34 mouse cellular contexts compared by ENCODE assay signal in genomic region chr14:30976222-30976621, GRCm38 (mm10). TPM values are rescaled to one million over a fixed set of nuclear protein-coding genes. Genes with fewer than 3 reads are reported as not detected.
DNase-seq lines count a peak whose midpoint lies in the region; ATAC-seq and TF ChIP-seq lines count a peak whose summit lies in the region.
"Had no signal": no experiment of that assay in that cellular context is flagged by ENCODE, and none has a peak within 500 bp of the region (broad histone marks: within the 10 kb centered on the region; RNA-seq: fewer than 3 reads in every experiment).

No protein-coding gene starts in this region.

- H3K27ac ChIP-seq in liver, embryonic 12.5 days, result peak overlapping the region; percentile 53; the same call in 1 of the 2 replicates
- no peak overlapping the region; the same call in 1 of the 2 replicates for H3K27ac ChIP-seq in liver, embryonic 11.5 days (ENCODE audit: low read depth, low read length)
- no peak overlapping the region for H3K27ac ChIP-seq in kidney, postnatal 0 days
- H3K27ac ChIP-seq in forebrain, embryonic 10.5 days, result no peak overlapping the region
- H3K27ac ChIP-seq: embryonic facial prominence, embryonic 12.5 days; forebrain, embryonic 15.5 days; hindbrain, embryonic 12.5 days; limb, embryonic 12.5 days; liver, embryonic 14.5 days; midbrain, embryonic 13.5 days; neural tube, embryonic 13.5 days; stomach, embryonic 15.5 days had no signal

- 60% methylated on average over 3 of the region's 3 CpGs for WGBS in liver, embryonic 12.5 days (ENCODE audit: insufficient replicate concordance)
- WGBS in liver, embryonic 11.5 days, result 67% methylated on average over 3 of the region's 3 CpGs
- 82% methylated on average over 3 of the region's 3 CpGs for WGBS in kidney, postnatal 0 days
- WGBS in forebrain, embryonic 10.5 days, result 88% methylated on average over 3 of the region's 3 CpGs

- H3K9me3 ChIP-seq in liver, embryonic 12.5 days (replicated peaks), result no peaks in the 10 kb centered on the region
- no peaks in the 10 kb centered on the region for H3K9me3 ChIP-seq in liver, embryonic 11.5 days (ENCODE audit: control insufficient read depth, low read length)
- H3K9me3 ChIP-seq in kidney, postnatal 0 days (replicated peaks; ENCODE audit: low read length), result no peaks in the 10 kb centered on the region
- H3K9me3 ChIP-seq in forebrain, embryonic 10.5 days, result no peaks in the 10 kb centered on the region
- H3K9me3 ChIP-seq: embryonic facial prominence, embryonic 12.5 days; forebrain, embryonic 15.5 days; hindbrain, embryonic 12.5 days; limb, embryonic 12.5 days; megakaryocyte, embryonic 14.5 days; midbrain, embryonic 13.5 days; neural tube, embryonic 13.5 days; stomach, embryonic 15.5 days had no signal

- H3K4me1 ChIP-seq in liver, embryonic 12.5 days, result no peaks in the 10 kb centered on the region
- H3K4me1 ChIP-seq in liver, embryonic 11.5 days (replicated peaks; ENCODE audit: control insufficient read depth, insufficient read depth, low read length), result no peaks in the 10 kb centered on the region
- H3K4me1 ChIP-seq in kidney, postnatal 0 days (replicated peaks; ENCODE audit: insufficient read depth, low read length), result no peaks in the 10 kb centered on the region
- H3K4me1 ChIP-seq in forebrain, embryonic 10.5 days, result no peaks in the 10 kb centered on the region
- H3K4me1 ChIP-seq: embryonic facial prominence, embryonic 12.5 days; forebrain, embryonic 15.5 days; limb, embryonic 12.5 days; midbrain, embryonic 13.5 days; stomach, embryonic 15.5 days had no signal

- H3K9ac ChIP-seq in liver, embryonic 12.5 days, result no peak overlapping the region
- H3K9ac ChIP-seq in liver, embryonic 11.5 days (ENCODE audit: low read depth, low read length), result no peak overlapping the region
- no peak overlapping the region for H3K9ac ChIP-seq in kidney, postnatal 0 days (ENCODE audit: low read depth, low read length)
- H3K9ac ChIP-seq: embryonic facial prominence, embryonic 12.5 days; forebrain, embryonic 15.5 days; hindbrain, embryonic 12.5 days; limb, embryonic 12.5 days; liver, embryonic 14.5 days; midbrain, embryonic 13.5 days; neural tube, embryonic 13.5 days; stomach, embryonic 15.5 days had no signal

- no peak for DNase-seq in liver, embryonic 11.5 days (ENCODE audit: low spot score)
- DNase-seq in kidney, postnatal 0 days (ENCODE audit: low spot score), result peak; percentile 2
- DNase-seq in kidney, postnatal 36 days, result peak; percentile 37 to 69
- no peak for DNase-seq in gastrocnemius, postnatal 14 days
- DNase-seq in forebrain, embryonic 10.5 days (ENCODE audit: extremely low spot score, low spot score), result no peak
- no peak for DNase-seq in right cerebral cortex, postnatal 25 days
- DNase-seq: adrenal gland, postnatal 14 days; cerebellum, adult 11-12 months; cerebellum, adult 9-11 months; embryo, embryonic 11 days; gastrocnemius, postnatal 36 days; heart, adult 18-20 months; heart, postnatal 36 days; lung, postnatal 36 days; thymus, adult 18-20 months; thymus, postnatal 36 days had no signal

- peaks cover 20% of the 10 kb centered on the region for H3K36me3 ChIP-seq in liver, embryonic 12.5 days
- no peaks in the 10 kb centered on the region; the same call in 1 of the 2 replicates for H3K36me3 ChIP-seq in liver, embryonic 11.5 days (ENCODE audit: control insufficient read depth, insufficient read depth, low read length)
- peaks cover 6% of the 10 kb centered on the region; the same call in 1 of the 2 replicates for H3K36me3 ChIP-seq in kidney, postnatal 0 days (ENCODE audit: insufficient read depth, low read length)
- peaks cover 52% of the 10 kb centered on the region for H3K36me3 ChIP-seq in forebrain, embryonic 10.5 days (replicated peaks)

- intact Hi-C loops in gastrocnemius, postnatal 14 days (cut with DNase I; ENCODE audit: low total_unique reads), result no loop called here

- no peak overlapping the region for H3K4me3 ChIP-seq in liver, embryonic 12.5 days
- no peak overlapping the region for H3K4me3 ChIP-seq in liver, embryonic 11.5 days (ENCODE audit: low read depth, low read length)
- H3K4me3 ChIP-seq in kidney, postnatal 0 days (replicated peaks; ENCODE audit: low read depth, low read length), result no peak overlapping the region
- no peak overlapping the region for H3K4me3 ChIP-seq in forebrain, embryonic 10.5 days
- H3K4me3 ChIP-seq: embryonic facial prominence, embryonic 12.5 days; forebrain, embryonic 15.5 days; hindbrain, embryonic 12.5 days; limb, embryonic 12.5 days; megakaryocyte, embryonic 14.5 days; midbrain, embryonic 13.5 days; neural tube, embryonic 13.5 days; stomach, embryonic 15.5 days had no signal

- TF ChIP-seq CTCF in kidney, postnatal 0 days (IDR thresholded peaks at IDR 0.05; ENCODE audit: low read depth), result no peak

- H3K27me3 ChIP-seq in liver, embryonic 12.5 days (replicated peaks), result no peaks in the 10 kb centered on the region
- H3K27me3 ChIP-seq in liver, embryonic 11.5 days (replicated peaks; ENCODE audit: control insufficient read depth, insufficient read depth, low read length), result no peaks in the 10 kb centered on the region
- no peaks in the 10 kb centered on the region for H3K27me3 ChIP-seq in kidney, postnatal 0 days (ENCODE audit: insufficient read depth, low read length)
- no peaks in the 10 kb centered on the region for H3K27me3 ChIP-seq in forebrain, embryonic 10.5 days (ENCODE audit: poor library complexity, severe bottlenecking)
- H3K27me3 ChIP-seq: embryonic facial prominence, embryonic 12.5 days; forebrain, embryonic 15.5 days; hindbrain, embryonic 12.5 days; limb, embryonic 12.5 days; megakaryocyte, embryonic 14.5 days; midbrain, embryonic 13.5 days; neural tube, embryonic 13.5 days; stomach, embryonic 15.5 days had no signal

- no peak overlapping the region for H3K4me2 ChIP-seq in liver, embryonic 12.5 days
- no peak overlapping the region for H3K4me2 ChIP-seq in liver, embryonic 11.5 days
- H3K4me2 ChIP-seq in kidney, postnatal 0 days (ENCODE audit: low read length), result no peak overlapping the region
- H3K4me2 ChIP-seq: embryonic facial prominence, embryonic 12.5 days; forebrain, embryonic 15.5 days; heart, embryonic 11.5 days; hindbrain, embryonic 12.5 days; limb, embryonic 12.5 days; midbrain, embryonic 13.5 days; neural tube, embryonic 13.5 days; stomach, embryonic 15.5 days had no signal

- ATAC-seq in liver, embryonic 12.5 days, result 0 out of 2 replicates have a peak, but pooled peaks have one; percentile 24
- ATAC-seq in liver, embryonic 11.5 days (replicated peaks; ENCODE audit: low FRiP score), result no peak
- ATAC-seq in kidney, postnatal 0 days (replicated peaks; ENCODE audit: low FRiP score, low read depth), result no peak
- ATAC-seq: CD4-positive, CD25-positive, alpha-beta regulatory T cell, adult 4 months; forebrain, embryonic 15.5 days; intestine, embryonic 16.5 days; midbrain, embryonic 13.5 days had no signal

RNA-seq across cellular contexts. Expression of gene Glt8d1, which starts 25.0 kb away (rescaled TPM):
- polyA plus RNA-seq in liver, embryonic 12.5 days (2016; fragmentation: Nextera tagmentation; extraction: Ambion mirVana), result 23.5 and 23.9 TPM in 2 replicates
- 33.7 and 41.6 TPM in 2 replicates for polyA plus RNA-seq in liver, embryonic 11.5 days (2014; fragmentation: Nextera tagmentation; extraction: Ambion mirVana)
- 63.2 and 64.3 TPM in 2 replicates for polyA plus RNA-seq in kidney, postnatal 0 days (2015; fragmentation: Nextera tagmentation; extraction: Ambion mirVana)
- 10 to 100 TPM; 14.1 to 15.0 TPM for total RNA-seq in gastrocnemius, postnatal 14 days (2021)
- 45.1 and 45.8 TPM in 2 replicates for polyA plus RNA-seq in forebrain, embryonic 10.5 days (2016; fragmentation: Nextera tagmentation; extraction: Ambion mirVana)

RNA-seq across cellular contexts. Expression of gene Nek4, which starts 25.0 kb away (rescaled TPM):
- polyA plus RNA-seq in liver, embryonic 12.5 days (2016; fragmentation: Nextera tagmentation; extraction: Ambion mirVana), result 9.3 and 9.4 TPM in 2 replicates
- 13.2 and 14.3 TPM in 2 replicates for polyA plus RNA-seq in liver, embryonic 11.5 days (2014; fragmentation: Nextera tagmentation; extraction: Ambion mirVana)
- 8.7 and 10.5 TPM in 2 replicates for polyA plus RNA-seq in kidney, postnatal 0 days (2015; fragmentation: Nextera tagmentation; extraction: Ambion mirVana)
- total RNA-seq in gastrocnemius, postnatal 14 days (2021), result 1 to 10 TPM; 4.0 to 4.2 TPM
- 24.4 and 25.7 TPM in 2 replicates for polyA plus RNA-seq in forebrain, embryonic 10.5 days (2016; fragmentation: Nextera tagmentation; extraction: Ambion mirVana)

RNA-seq across cellular contexts. Expression of gene Spcs1, which starts 25.2 kb away (rescaled TPM):
- polyA plus RNA-seq in liver, embryonic 12.5 days (2016; fragmentation: Nextera tagmentation; extraction: Ambion mirVana), result 296 and 308 TPM in 2 replicates
- 309 and 326 TPM in 2 replicates for polyA plus RNA-seq in liver, embryonic 11.5 days (2014; fragmentation: Nextera tagmentation; extraction: Ambion mirVana)
- polyA plus RNA-seq in kidney, postnatal 0 days (2015; fragmentation: Nextera tagmentation; extraction: Ambion mirVana), result 541 and 596 TPM in 2 replicates
- 100 to 1,000 TPM; 127 to 146 TPM for total RNA-seq in gastrocnemius, postnatal 14 days (2021)
- 261 and 264 TPM in 2 replicates for polyA plus RNA-seq in forebrain, embryonic 10.5 days (2016; fragmentation: Nextera tagmentation; extraction: Ambion mirVana)

RNA-seq across cellular contexts. Expression of gene Itih1, which starts 33.1 kb away (rescaled TPM):
- polyA plus RNA-seq in liver, embryonic 12.5 days (2016; fragmentation: Nextera tagmentation; extraction: Ambion mirVana), result 20.1 and 21.2 TPM in 2 replicates
- 16.3 and 17.4 TPM in 2 replicates for polyA plus RNA-seq in liver, embryonic 11.5 days (2014; fragmentation: Nextera tagmentation; extraction: Ambion mirVana)
- polyA plus RNA-seq in kidney, postnatal 0 days (2015; fragmentation: Nextera tagmentation; extraction: Ambion mirVana), result 0.34 and 0.41 TPM in 2 replicates
- total RNA-seq in gastrocnemius, postnatal 14 days (2021), result not detected
- not detected in 2 replicates for polyA plus RNA-seq in forebrain, embryonic 10.5 days (2016; fragmentation: Nextera tagmentation; extraction: Ambion mirVana)
- total RNA-seq: heart, adult 18-20 months; heart, postnatal 36 days; layer of hippocampus, adult 18-20 months; layer of hippocampus, postnatal 10 days; left cerebral cortex, adult 18-20 months; left cerebral cortex, postnatal 25 days had no signal
- polyA plus RNA-seq: CD4-positive, CD25-positive, alpha-beta regulatory T cell, adult 4 months; embryonic facial prominence, embryonic 12.5 days; forebrain, embryonic 15.5 days; frontal cortex, adult 2 months; hindbrain, embryonic 12.5 days; midbrain, embryonic 13.5 days had no signal

RNA-seq across cellular contexts. Expression of gene Pbrm1, which starts 42.7 kb away (rescaled TPM):
- polyA plus RNA-seq in liver, embryonic 12.5 days (2016; fragmentation: Nextera tagmentation; extraction: Ambion mirVana), result 94.9 and 95.8 TPM in 2 replicates
- polyA plus RNA-seq in liver, embryonic 11.5 days (2014; fragmentation: Nextera tagmentation; extraction: Ambion mirVana), result 72.8 and 73.0 TPM in 2 replicates
- polyA plus RNA-seq in kidney, postnatal 0 days (2015; fragmentation: Nextera tagmentation; extraction: Ambion mirVana), result 67.3 and 75.8 TPM in 2 replicates
- 10 to 100 TPM; 49.4 to 51.6 TPM for total RNA-seq in gastrocnemius, postnatal 14 days (2021)
- 144 TPM in 2 replicates for polyA plus RNA-seq in forebrain, embryonic 10.5 days (2016; fragmentation: Nextera tagmentation; extraction: Ambion mirVana)

Comparison
In these comparisons a context has a peak if more than half of its experiments do, and no peak if none do; other contexts are left out.
1. DNase-seq: peak in kidney, postnatal 0 days (single experiment) and kidney, postnatal 36 days (2 of 2); none in liver, embryonic 11.5 days (single experiment), gastrocnemius, postnatal 14 days (single experiment), forebrain, embryonic 10.5 days (single experiment) and right cerebral cortex, postnatal 25 days (single experiment).